Mouse (Mus musculus) left cerebral cortex, adult 2 months (tissue): ENCODE data around the gene Adamts15. TPM values are rescaled to one million over a fixed set of nuclear protein-coding genes. Genes with fewer than 3 reads are reported as not detected.

Source experiments
- DNase-seq, 2 experiments: peaks; one replicate each; pipeline ENCODE4 v3.0.0; 2021 to 2022; ENCODE audit warnings: low spot score in 2 of 2, mixed read lengths in 1 of 2; ENCODE audit errors: extremely low spot score in 1 of 2
- H3K27ac ChIP-seq: fragments of 200-600 bp; 2 replicates; pipeline ENCODE4 v1.8.1; 2022
- H3K4me3 ChIP-seq: fragments of 200-600 bp; 2 replicates; pipeline ENCODE4 v1.8.1; 2022
- CTCF ChIP-seq: fragments of 200-600 bp; IDR thresholded peaks from 2 replicates; pipeline ENCODE4 v1.8.1; 2022; ENCODE audit warnings: antibody characterized with exemption, mild to moderate bottlenecking, moderate library complexity
- intact Hi-C: fragments of 180-260 bp; cut with DNase I; formaldehyde crosslinking; loops from one replicate; pipeline ENCODE4 v1.15.1; 2025
- long read RNA-seq, 2 experiments: library from polyadenylated mRNA; stranded (forward); transcript quantifications; one replicate each; pipeline ENCODE4 v2.0.0; 2021; ENCODE audit warnings: borderline mapping rate in 2 of 2
- total RNA-seq, 2 experiments: library from RNA; stranded (reverse); gene quantifications; 2 replicates each; pipeline ENCODE4 v1.2.3; 2021

Adamts15 gene
- 1 to 10 TPM; 5.2 to 6.0 TPM for total RNA-seq
- long read RNA-seq, experiment 1, full-length matches to known transcripts, result 6 of 9 reads
- long read RNA-seq, experiment 1, partial matches to known transcripts, result 1 of 9 reads
- long read RNA-seq, experiment 1, other reads (novel, unspliced or antisense), result 2 of 9 reads
- long read RNA-seq, experiment 2, full-length matches to known transcripts, result 3 of 6 reads
- long read RNA-seq, experiment 2, partial matches to known transcripts, result 0 of 6 reads
- long read RNA-seq, experiment 2, other reads (novel, unspliced or antisense), result 3 of 6 reads

- TF ChIP-seq CTCF, result peak; percentile 5
- DNase-seq, result peak; percentile 28 to 38
- H3K27ac ChIP-seq, result no peak within 1 kb of the TSS
- H3K4me3 ChIP-seq, result peak within 1 kb of the TSS; percentile 53
- intact Hi-C loops, result no loop called here
These were observed at the start of gene Adamts15 for GRCm38 (mm10) chr9:30922197-30922894. Gene Adamts15 (minus strand): TSS chr9:30922452.

GRCm38 (mm10) chr9:30971967-30972366 lies 49.7 kb upstream of the Adamts15 start:
- no peak overlapping the region for H3K27ac ChIP-seq
- TF ChIP-seq CTCF, result no peak; the same call in 1 of the 2 replicates
- H3K4me3 ChIP-seq, result no peak overlapping the region
- DNase-seq, result no peak
- intact Hi-C loops, result no loop called here

GRCm38 (mm10) chr9:30970001-30970400 lies 47.7 kb upstream of the Adamts15 start:
- H3K27ac ChIP-seq, result no peak overlapping the region
- intact Hi-C loops, result no loop called here
- DNase-seq, result no peak
- TF ChIP-seq CTCF, result no peak
- H3K4me3 ChIP-seq, result no peak overlapping the region

GRCm38 (mm10) chr9:30968130-30968529 lies 45.9 kb upstream of the Adamts15 start:
- intact Hi-C loops, result no loop called here
- H3K4me3 ChIP-seq, result no peak overlapping the region
- H3K27ac ChIP-seq, result no peak overlapping the region
- TF ChIP-seq CTCF, result no peak
- DNase-seq, result no peak

- TF ChIP-seq CTCF, result no peak
- no peak overlapping the region for H3K27ac ChIP-seq
- H3K4me3 ChIP-seq, result no peak overlapping the region
- DNase-seq, result no peak
- intact Hi-C loops, result no loop called here
These were observed 44.6 kb upstream of the Adamts15 start for GRCm38 (mm10) chr9:30966881-30967280.

- no peak for TF ChIP-seq CTCF
- intact Hi-C loops, result no loop called here
- Histone ChIP-seq H3K4me3 (no peak overlapping the region), H3K27ac (no peak overlapping the region)
- DNase-seq, result peak in 1 of 2 experiments; percentile 22
These were observed 42.4 kb upstream of the Adamts15 start for GRCm38 (mm10) chr9:30964685-30965084.

GRCm38 (mm10) chr9:30963780-30964179 lies 41.5 kb upstream of the Adamts15 start:
- no peak overlapping the region for H3K4me3 ChIP-seq
- no peak for DNase-seq
- intact Hi-C loops, result no loop called here
- TF ChIP-seq CTCF, result no peak
- H3K27ac ChIP-seq, result no peak overlapping the region

GRCm38 (mm10) chr9:30955246-30955645 lies 33.0 kb upstream of the Adamts15 start:
- TF ChIP-seq CTCF, result no peak
- DNase-seq, result no peak
- intact Hi-C loops, result no loop called here
- Histone ChIP-seq H3K4me3 (no peak overlapping the region), H3K27ac (no peak overlapping the region)

GRCm38 (mm10) chr9:30953287-30953686 lies 31.0 kb upstream of the Adamts15 start:
- DNase-seq, result no peak
- TF ChIP-seq CTCF, result peak; percentile 30
- H3K27ac ChIP-seq, result no peak overlapping the region
- intact Hi-C loops, result no loop called here
- H3K4me3 ChIP-seq, result no peak overlapping the region

- no peak overlapping the region for H3K27ac ChIP-seq
- H3K4me3 ChIP-seq, result no peak overlapping the region
- TF ChIP-seq CTCF, result no peak
- intact Hi-C loops, result no loop called here
- DNase-seq, result no peak
These were observed 29.2 kb upstream of the Adamts15 start for GRCm38 (mm10) chr9:30951461-30951860.

- intact Hi-C loops, result no loop called here
- TF ChIP-seq CTCF, result no peak
- Histone ChIP-seq H3K4me3 (no peak overlapping the region), H3K27ac (no peak overlapping the region)
- DNase-seq, result no peak
These were observed 28.3 kb upstream of the Adamts15 start for GRCm38 (mm10) chr9:30950592-30950991.

GRCm38 (mm10) chr9:30949971-30950370 lies 27.7 kb upstream of the Adamts15 start:
- Histone ChIP-seq H3K4me3 (no peak overlapping the region), H3K27ac (no peak overlapping the region)
- no peak for DNase-seq
- TF ChIP-seq CTCF, result no peak
- intact Hi-C loops, result no loop called here

- TF ChIP-seq CTCF, result no peak
- intact Hi-C loops, result no loop called here
These were observed 27.2 kb upstream of the Adamts15 start for GRCm38 (mm10) chr9:30949422-30949821.

More at GRCm38 (mm10) chr9:30949422-30949821, 27.2 kb upstream of the Adamts15 start:
- no peak overlapping the region for H3K4me3 ChIP-seq
- no peak for DNase-seq
- no peak overlapping the region for H3K27ac ChIP-seq
